10 mouse cellular contexts compared by ENCODE assay signal in genomic region chr6:82073011-82073410, GRCm38 (mm10). TPM values are rescaled to one million over a fixed set of nuclear protein-coding genes. Genes with fewer than 3 reads are reported as not detected.
DNase-seq lines count a peak whose midpoint lies in the region; ATAC-seq and TF ChIP-seq lines count a peak whose summit lies in the region.
"Had no signal": no experiment of that assay in that cellular context is flagged by ENCODE, and none has a peak within 500 bp of the region (broad histone marks: within the 10 kb centered on the region; RNA-seq: fewer than 3 reads in every experiment).

No protein-coding gene starts in this region.

- H3K9ac ChIP-seq in intestine, postnatal 0 days (ENCODE audit: low read depth, low read length) = no peak overlapping the region
- no peak overlapping the region for H3K9ac ChIP-seq in midbrain, postnatal 0 days (replicated peaks; ENCODE audit: low read length, poor library complexity, severe bottlenecking)
- H3K9ac ChIP-seq: lung, embryonic 15.5 days had no signal

- no peak for TF ChIP-seq CTCF in intestine, postnatal 0 days (IDR thresholded peaks at IDR 0.05; ENCODE audit: low read depth)
- TF ChIP-seq CTCF in midbrain, postnatal 0 days (IDR thresholded peaks at IDR 0.05) = no peak

- no peaks in the 10 kb centered on the region for H3K27me3 ChIP-seq in intestine, postnatal 0 days (replicated peaks; ENCODE audit: control insufficient read depth, insufficient read depth, low read length)
- H3K27me3 ChIP-seq in midbrain, postnatal 0 days (ENCODE audit: insufficient read depth, low read length) = no peaks in the 10 kb centered on the region
- H3K27me3 ChIP-seq: lung, embryonic 15.5 days; Patski had no signal

- peak; percentile 19; the same call in 1 of the 2 replicates for ATAC-seq in intestine, postnatal 0 days
- no peak for ATAC-seq in megakaryocyte, adult 5-6 weeks (ENCODE audit: poor library complexity, severe bottlenecking)
- no peak for ATAC-seq in midbrain, postnatal 0 days (ENCODE audit: low FRiP score)
- ATAC-seq: Patski had no signal

- H3K9me3 ChIP-seq in intestine, postnatal 0 days (ENCODE audit: control insufficient read depth) = no peaks in the 10 kb centered on the region
- no peaks in the 10 kb centered on the region for H3K9me3 ChIP-seq in midbrain, postnatal 0 days (ENCODE audit: low read length)
- H3K9me3 ChIP-seq: lung, embryonic 15.5 days had no signal

- intact Hi-C loops in left cerebral cortex, postnatal 25 days (cut with DNase I) = no loop called here

- H3K36me3 ChIP-seq in intestine, postnatal 0 days (ENCODE audit: control insufficient read depth, insufficient read depth) = peaks cover 23% of the 10 kb centered on the region; the same call in 1 of the 2 replicates
- no peaks in the 10 kb centered on the region for H3K36me3 ChIP-seq in midbrain, postnatal 0 days (ENCODE audit: insufficient read depth, low read length)

- H3K4me2 ChIP-seq in intestine, postnatal 0 days (replicated peaks; ENCODE audit: low read depth) = no peak overlapping the region
- no peak overlapping the region for H3K4me2 ChIP-seq in midbrain, postnatal 0 days (ENCODE audit: low read depth, low read length, poor library complexity, severe bottlenecking)
- H3K4me2 ChIP-seq: lung, embryonic 15.5 days had no signal

- no peak overlapping the region for H3K4me3 ChIP-seq in intestine, postnatal 0 days (ENCODE audit: low read depth, low read length)
- H3K4me3 ChIP-seq in midbrain, postnatal 0 days (ENCODE audit: low read depth, low read length) = no peak overlapping the region
- H3K4me3 ChIP-seq: lung, embryonic 15.5 days had no signal

- WGBS in intestine, postnatal 0 days = 55% methylated on average over 2 of the region's 2 CpGs
- 95% methylated on average over 2 of the region's 2 CpGs for WGBS in midbrain, postnatal 0 days

- DNase-seq in 3T3-L1 (ENCODE audit: low read depth, low spot score) = peak; percentile 17
- peak; percentile 17 for DNase-seq in Muller cell, postnatal 12 days (ENCODE audit: inconsistent ontology term)
- peak; percentile 35 to 39 for DNase-seq in left cerebral cortex, postnatal 25 days (ENCODE audit: low spot score in 2 of 2)
- DNase-seq in midbrain, postnatal 0 days (ENCODE audit: low spot score) = no peak
- DNase-seq in neural tube, embryonic 10.5 days (ENCODE audit: extremely low spot score, low spot score) = no peak

- H3K27ac ChIP-seq in intestine, postnatal 0 days (ENCODE audit: low read depth, low read length) = no peak overlapping the region
- H3K27ac ChIP-seq in midbrain, postnatal 0 days (ENCODE audit: low read depth, low read length) = no peak overlapping the region
- H3K27ac ChIP-seq: lung, embryonic 15.5 days had no signal

- no peaks in the 10 kb centered on the region for H3K4me1 ChIP-seq in intestine, postnatal 0 days (replicated peaks; ENCODE audit: control insufficient read depth, insufficient read depth, low read length)
- no peaks in the 10 kb centered on the region for H3K4me1 ChIP-seq in midbrain, postnatal 0 days (ENCODE audit: insufficient read depth, low read length)
- H3K4me1 ChIP-seq: lung, embryonic 15.5 days had no signal

RNA-seq across cellular contexts. Expression of gene Eva1a, which starts 32.2 kb away (rescaled TPM):
- polyA plus RNA-seq in intestine, postnatal 0 days (2015; fragmentation: Nextera tagmentation; extraction: Ambion mirVana) = 18.7 and 20.8 TPM in 2 replicates
- 10 to 100 TPM; 11.4 to 15.3 TPM for total RNA-seq in left cerebral cortex, postnatal 25 days (2021)
- total RNA-seq in megakaryocyte, adult 5-6 weeks (2015) = not detected in 2 replicates
- not detected in 2 replicates for total RNA-seq in megakaryocyte, adult 5-6 weeks (2017)
- 0.66 and 2.8 TPM in 2 replicates for total RNA-seq in midbrain, postnatal 0 days (2014; rRNA removed)
- polyA plus RNA-seq in midbrain, postnatal 0 days (2015; fragmentation: Nextera tagmentation; extraction: Ambion mirVana) = 0.64 and 0.91 TPM in 2 replicates
- total RNA-seq: neutrophil, adult 5-6 weeks had no signal

Comparison
In these comparisons a context has a peak if more than half of its experiments do, and no peak if none do; other contexts are left out.
1. DNase-seq: peak in 3T3-L1 (single experiment), Muller cell, postnatal 12 days (single experiment) and left cerebral cortex, postnatal 25 days (2 of 2); none in midbrain, postnatal 0 days (single experiment) and neural tube, embryonic 10.5 days (single experiment).